Mouse (Mus musculus): Measurements from ENCODE around the gene Syt7.

Syt7 gene

DNA sequence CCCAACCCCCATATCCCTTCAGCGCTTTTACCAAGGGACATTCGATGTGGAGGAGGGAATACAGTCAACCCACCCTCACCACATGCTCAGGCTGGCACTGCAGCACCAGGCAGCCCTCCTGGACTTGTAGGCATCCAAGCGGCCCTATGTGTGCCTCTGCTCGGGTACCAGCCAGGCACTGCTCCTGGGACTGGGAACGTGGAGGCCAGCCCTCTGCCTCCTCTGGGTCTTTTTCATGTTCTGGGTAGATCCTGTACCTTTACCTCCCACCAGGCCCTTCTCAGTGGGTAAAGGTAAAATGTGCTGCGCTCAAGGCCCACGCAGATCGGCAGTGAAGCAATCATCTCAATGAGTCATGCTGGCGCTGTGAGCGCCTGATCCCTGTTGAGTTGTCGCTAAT lies 71.0 kb downstream of the Syt7 start:
- no peak for DNase-seq

- no peak for DNase-seq
These were observed 72.7 kb downstream of the Syt7 start for GRCm38 (mm10) chr19:10461584-10461983.

GRCm38 (mm10) chr19:10464427-10464826 lies 75.5 kb downstream of the Syt7 start:
- no peak for DNase-seq

- peak in 1 of 2 experiments; percentile 36 for DNase-seq
These were observed 80.3 kb downstream of the Syt7 start for GRCm38 (mm10) chr19:10469171-10469658.

GRCm38 (mm10) chr19:10472958-10473357 lies 84.1 kb downstream of the Syt7 start:
- no peak for DNase-seq

GRCm38 (mm10) chr19:10473779-10474178 lies 84.9 kb downstream of the Syt7 start:
- DNase-seq = no peak

DNA sequence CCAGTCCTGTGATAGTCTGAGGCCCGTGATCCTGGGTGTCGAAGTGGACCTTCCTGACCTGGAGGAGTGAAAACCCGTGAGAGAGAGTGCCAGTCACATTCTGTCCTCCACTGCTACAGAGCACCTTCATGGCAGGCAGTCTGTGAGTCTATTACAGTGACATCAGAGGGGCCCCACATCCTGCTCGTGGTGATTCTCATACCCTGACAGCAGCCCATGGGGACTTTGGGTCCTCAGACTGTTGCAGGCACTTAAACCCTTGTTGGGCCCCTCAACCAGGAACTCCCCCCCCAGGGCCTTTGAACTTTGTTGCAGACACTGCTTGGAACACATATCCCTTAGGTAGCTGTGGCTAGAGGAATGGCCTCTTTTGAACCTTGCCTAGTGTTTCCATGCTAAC lies 90.7 kb downstream of the Syt7 start:
- DNase-seq = no peak

GRCm38 (mm10) chr19:10482703-10483102 lies 93.8 kb downstream of the Syt7 start, which contains the start of gene Ppp1r32:
TSS of gene Ppp1r32 (minus strand) at chr19:10482928.
- peak; percentile 33 to 62 for DNase-seq

DNA sequence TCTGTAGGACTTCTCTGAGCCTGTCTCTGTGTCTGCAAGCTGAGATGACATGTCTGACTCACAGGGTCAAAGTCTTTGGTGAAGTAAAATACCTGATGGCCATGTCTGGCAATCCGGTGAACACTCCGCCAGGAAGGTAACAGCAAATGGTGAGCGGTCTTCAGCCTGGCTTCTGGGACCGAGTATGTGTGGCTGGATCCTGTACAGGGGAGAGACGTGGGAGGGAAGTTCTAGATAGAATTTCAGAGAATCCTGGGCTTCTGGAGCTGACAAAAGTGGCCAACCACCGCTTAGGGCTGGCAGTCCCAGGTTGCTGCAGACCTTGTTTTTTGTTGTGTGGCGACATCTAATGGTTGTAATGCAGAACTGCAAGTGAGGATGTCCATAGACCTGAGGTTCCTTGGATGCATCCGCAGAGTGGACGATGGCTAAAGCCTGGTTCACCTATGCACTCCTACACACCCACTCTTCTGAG lies 97.4 kb downstream of the Syt7 start:
- peak; percentile 26 to 64 for DNase-seq

DNA sequence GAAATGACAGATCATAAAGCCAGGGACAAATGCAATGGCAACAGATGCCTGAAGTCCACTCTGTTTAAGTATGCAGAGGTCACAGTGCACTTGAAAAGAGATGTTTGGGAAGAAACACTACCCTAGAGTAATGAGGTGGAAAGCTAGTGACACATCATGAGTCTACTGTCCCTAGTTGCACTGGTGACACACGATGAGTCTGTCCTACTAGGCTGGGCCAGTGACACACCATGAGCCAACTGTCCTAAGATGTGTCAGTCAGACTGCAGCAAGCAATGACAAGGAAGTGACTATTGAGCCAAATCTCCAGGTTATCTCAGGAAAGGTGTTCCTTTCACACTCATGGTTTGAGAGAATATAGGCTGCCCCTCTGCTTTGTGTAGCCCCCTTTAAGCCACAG lies 106.8 kb downstream of the Syt7 start:
- DNase-seq = no peak

- DNase-seq = no peak
These were observed 108.1 kb downstream of the Syt7 start for GRCm38 (mm10) chr19:10496976-10497375.

GRCm38 (mm10) chr19:10497512-10498160 lies 108.7 kb downstream of the Syt7 start:
- DNase-seq = no peak

DNA sequence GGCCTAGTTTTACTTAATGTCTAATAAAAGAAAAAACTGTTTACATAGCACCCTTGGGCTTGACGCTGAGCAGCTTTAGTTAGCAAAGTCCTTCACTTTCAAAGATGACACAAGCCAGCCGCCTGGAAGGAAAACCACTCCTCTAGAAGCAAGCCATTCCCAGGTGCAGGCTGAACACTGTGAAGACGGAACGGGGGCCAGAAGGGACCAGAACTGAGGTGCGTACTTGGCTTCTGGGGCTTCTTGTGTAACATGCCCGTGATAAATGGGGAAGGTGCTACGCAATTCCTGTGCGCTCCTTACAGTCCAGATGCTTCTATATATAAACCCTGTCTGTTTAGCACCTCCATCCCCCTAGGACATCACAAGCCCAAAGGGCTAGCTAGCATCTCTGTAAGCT lies 111.7 kb downstream of the Syt7 start:
- no peak for DNase-seq

GRCm38 (mm10) chr19:10502571-10502970 lies 113.7 kb downstream of the Syt7 start:
- peak in 1 of 2 experiments; percentile 34 for DNase-seq

Data from lung, adult 18-20 months (tissue).